Mouse (Mus musculus): Measurements from ENCODE around the gene Orc5. TPM values are rescaled to one million over a fixed set of nuclear protein-coding genes. Genes with fewer than 3 reads are reported as not detected.

The Orc5 gene
- 45.5 and 48.0 TPM in 2 replicates for polyA plus RNA-seq (2014; fragmentation: Nextera tagmentation; extraction: Ambion mirVana)

DNA sequence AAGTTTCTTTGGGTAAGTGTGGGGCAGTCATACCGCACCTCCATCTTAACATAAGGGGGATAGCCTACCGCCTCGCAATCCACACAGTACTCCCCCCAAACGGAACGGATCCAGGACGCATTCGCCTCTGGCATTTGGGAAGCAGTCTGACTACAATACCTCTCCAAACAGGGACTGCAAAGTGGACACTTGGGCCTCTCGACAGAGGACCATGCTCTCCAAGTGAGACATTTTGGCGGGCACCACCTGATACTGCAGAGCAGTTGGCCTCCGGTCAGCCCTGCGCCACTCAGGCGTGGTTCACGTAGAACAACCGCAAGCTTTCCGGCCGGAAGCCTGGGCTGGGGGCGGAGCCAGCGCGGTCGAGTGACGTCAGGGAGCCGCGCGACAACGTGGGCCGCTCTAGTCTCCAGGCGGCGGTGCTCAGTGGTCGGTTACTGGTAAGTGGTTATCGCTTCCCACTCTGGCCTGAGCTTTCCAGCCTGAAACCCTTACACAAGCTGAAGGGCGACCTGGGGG is at the start of gene Orc5:
Gene Orc5, minus strand, starts transcription at position 397 of the 519 bp plus-strand sequence.
- H3K9ac ChIP-seq (ENCODE audit: low read length) = peak within 1 kb of the TSS; percentile 75
- under 1% methylated on average over 31 of the region's 31 CpGs for WGBS
- no peaks in the 10 kb centered on the region; the same call in 1 of the 2 replicates for H3K36me3 ChIP-seq (ENCODE audit: control insufficient read depth, insufficient read depth, low read length)
- no peaks in the 10 kb centered on the region for H3K4me1 ChIP-seq (replicated peaks; ENCODE audit: control insufficient read depth, insufficient read depth, low read length)
- DNase-seq (ENCODE audit: low spot score) (peak; percentile 96), ATAC-seq (replicated peaks; ENCODE audit: low FRiP score) (peak; percentile 100)
- no peaks in the 10 kb centered on the region for H3K9me3 ChIP-seq (ENCODE audit: control insufficient read depth, low read length)
- H3K27me3 ChIP-seq (ENCODE audit: control insufficient read depth, insufficient read depth, low read length) = no peaks in the 10 kb centered on the region
- peak within 1 kb of the TSS; percentile 52 for H3K4me3 ChIP-seq (ENCODE audit: low read depth, low read length)
- H3K27ac ChIP-seq (ENCODE audit: low read depth, low read length) = peak within 1 kb of the TSS; percentile 26; the same call in 1 of the 2 replicates
- H3K4me2 ChIP-seq (ENCODE audit: low read depth, low read length, severe bottlenecking) = peak within 1 kb of the TSS; percentile 69

DNA sequence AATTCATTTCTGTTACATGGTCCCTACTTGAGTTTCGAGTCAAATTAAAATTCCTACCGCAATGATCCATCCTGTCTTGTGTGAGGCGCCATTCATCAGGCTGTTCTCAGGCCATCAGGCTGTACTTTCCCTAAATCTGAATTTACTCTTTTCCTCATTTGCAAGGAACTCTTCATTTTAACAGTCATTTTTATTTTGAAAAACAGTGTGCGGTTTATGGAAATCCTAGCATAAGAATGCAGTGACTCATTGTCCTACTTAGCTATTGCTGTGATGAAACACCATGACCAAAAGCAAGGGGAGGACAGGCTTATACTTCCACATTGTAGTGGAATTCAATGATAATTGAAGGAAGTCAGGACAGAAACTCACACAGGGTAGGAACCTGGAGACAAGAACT is 46.8 kb upstream of the Orc5 start:
- ATAC-seq (replicated peaks; ENCODE audit: low FRiP score) (no peak), DNase-seq (ENCODE audit: low spot score) (no peak)
- Histone ChIP-seq H3K4me2 (ENCODE audit: low read depth, low read length, severe bottlenecking) (no peak overlapping the region), H3K36me3 (ENCODE audit: control insufficient read depth, insufficient read depth, low read length) (no peaks in the 10 kb centered on the region), H3K9me3 (ENCODE audit: control insufficient read depth, low read length) (no peaks in the 10 kb centered on the region), H3K27me3 (ENCODE audit: control insufficient read depth, insufficient read depth, low read length) (no peaks in the 10 kb centered on the region), H3K9ac (ENCODE audit: low read length) (no peak overlapping the region), H3K4me3 (ENCODE audit: low read depth, low read length) (no peak overlapping the region), H3K27ac (ENCODE audit: low read depth, low read length) (no peak overlapping the region), H3K4me1 (replicated peaks; ENCODE audit: control insufficient read depth, insufficient read depth, low read length) (no peaks in the 10 kb centered on the region)
- WGBS = 97% methylated on average over 4 of the region's 4 CpGs

DNA sequence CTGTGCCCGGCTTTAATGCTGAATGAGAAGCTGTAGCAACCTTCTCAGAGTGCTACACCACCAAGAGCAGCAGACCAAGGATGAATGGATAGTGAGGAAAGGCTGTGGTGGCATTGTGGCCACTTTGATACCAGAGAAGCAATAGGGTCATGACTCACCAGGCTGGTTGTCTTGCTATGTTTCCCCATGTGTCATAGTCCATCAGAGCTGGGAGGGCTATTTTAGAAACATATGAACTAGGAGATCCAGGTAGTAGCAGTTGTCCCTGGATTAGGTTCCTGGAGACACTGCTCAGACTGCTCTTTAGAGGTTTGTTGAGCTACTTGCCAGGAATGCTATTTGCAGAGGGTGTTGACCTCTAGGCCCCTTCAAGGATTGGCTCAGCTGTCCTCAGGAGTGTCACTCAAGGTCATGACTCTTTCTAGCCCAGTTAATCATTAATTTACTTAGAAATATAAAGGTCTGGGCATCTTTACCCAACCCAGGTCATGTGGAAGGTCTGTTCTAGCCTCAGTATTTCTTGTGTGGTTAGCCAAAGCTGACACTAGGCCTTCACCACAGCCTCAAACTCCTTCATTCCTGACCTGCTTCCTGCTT is 39.2 kb upstream of the Orc5 start:
- ATAC-seq (replicated peaks; ENCODE audit: low FRiP score) (no peak), DNase-seq (ENCODE audit: low spot score) (no peak)
- Histone ChIP-seq H3K4me1 (replicated peaks; ENCODE audit: control insufficient read depth, insufficient read depth, low read length) (no peaks in the 10 kb centered on the region), H3K9me3 (ENCODE audit: control insufficient read depth, low read length) (no peaks in the 10 kb centered on the region), H3K4me2 (ENCODE audit: low read depth, low read length, severe bottlenecking) (no peak overlapping the region), H3K36me3 (ENCODE audit: control insufficient read depth, insufficient read depth, low read length) (no peaks in the 10 kb centered on the region), H3K27me3 (ENCODE audit: control insufficient read depth, insufficient read depth, low read length) (no peaks in the 10 kb centered on the region), H3K4me3 (ENCODE audit: low read depth, low read length) (no peak overlapping the region), H3K27ac (ENCODE audit: low read depth, low read length) (no peak overlapping the region), H3K9ac (ENCODE audit: low read length) (no peak overlapping the region)
- 77% methylated on average over 1 of the region's 1 CpGs for WGBS

DNA sequence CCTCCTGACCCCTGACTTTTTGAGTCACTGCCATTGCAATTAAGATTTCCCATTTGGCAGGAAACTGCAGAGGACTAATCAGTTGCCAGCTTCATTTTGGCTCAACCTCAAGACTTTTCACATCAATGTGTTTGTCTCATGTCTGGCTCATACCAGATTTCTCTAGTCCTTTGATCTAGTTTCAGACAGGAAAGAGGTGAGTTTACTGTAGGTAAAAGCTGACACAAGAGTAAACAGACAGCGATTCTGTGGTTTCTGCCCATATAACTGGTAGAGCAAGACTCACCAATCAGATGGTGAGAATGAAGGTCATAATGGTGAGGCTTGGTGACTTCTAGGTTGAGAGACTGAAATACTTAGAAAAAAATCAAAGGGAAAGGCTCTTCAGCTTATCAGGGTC is 37.3 kb upstream of the Orc5 start:
- ATAC-seq (replicated peaks; ENCODE audit: low FRiP score) = no peak
- Histone ChIP-seq H3K27me3 (ENCODE audit: control insufficient read depth, insufficient read depth, low read length) (no peaks in the 10 kb centered on the region), H3K4me1 (replicated peaks; ENCODE audit: control insufficient read depth, insufficient read depth, low read length) (no peaks in the 10 kb centered on the region), H3K9ac (ENCODE audit: low read length) (no peak overlapping the region), H3K27ac (ENCODE audit: low read depth, low read length) (no peak overlapping the region), H3K9me3 (ENCODE audit: control insufficient read depth, low read length) (no peaks in the 10 kb centered on the region), H3K4me3 (ENCODE audit: low read depth, low read length) (no peak overlapping the region), H3K4me2 (ENCODE audit: low read depth, low read length, severe bottlenecking) (no peak overlapping the region), H3K36me3 (ENCODE audit: control insufficient read depth, insufficient read depth, low read length) (no peaks in the 10 kb centered on the region)
- no peak for DNase-seq (ENCODE audit: low spot score)
- WGBS = 78% methylated on average over 1 of the region's 1 CpGs

DNA sequence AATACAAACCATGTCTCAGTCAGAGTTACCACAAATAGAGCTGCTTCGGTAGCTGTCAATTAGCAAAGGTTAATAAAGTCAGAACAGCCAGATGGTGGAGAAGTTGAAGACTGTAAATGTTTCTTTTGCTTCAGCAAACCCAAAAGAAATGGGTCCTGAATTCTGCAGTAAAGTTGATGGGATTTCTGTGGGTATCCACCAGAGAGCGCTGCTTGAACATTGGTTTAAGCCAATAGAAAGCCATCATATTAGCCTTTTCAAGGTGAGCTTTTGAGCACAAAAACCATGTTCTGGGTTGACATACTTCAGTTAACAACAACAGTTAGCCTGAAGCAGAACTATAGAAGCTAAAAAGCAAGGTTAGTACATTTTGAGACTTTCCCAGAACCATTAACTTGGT is 34.3 kb upstream of the Orc5 start:
- H3K27ac ChIP-seq (ENCODE audit: low read depth, low read length) = no peak overlapping the region
- H3K4me2 ChIP-seq (ENCODE audit: low read depth, low read length, severe bottlenecking) = no peak overlapping the region
- no peaks in the 10 kb centered on the region for H3K36me3 ChIP-seq (ENCODE audit: control insufficient read depth, insufficient read depth, low read length)
- DNase-seq (ENCODE audit: low spot score) (no peak), ATAC-seq (replicated peaks; ENCODE audit: low FRiP score) (no peak)
- 54% methylated on average over 2 of the region's 2 CpGs for WGBS
- no peak overlapping the region for H3K9ac ChIP-seq (ENCODE audit: low read length)
- H3K9me3 ChIP-seq (ENCODE audit: control insufficient read depth, low read length) = no peaks in the 10 kb centered on the region
- no peaks in the 10 kb centered on the region for H3K4me1 ChIP-seq (replicated peaks; ENCODE audit: control insufficient read depth, insufficient read depth, low read length)
- H3K4me3 ChIP-seq (ENCODE audit: low read depth, low read length) = no peak overlapping the region
- no peaks in the 10 kb centered on the region for H3K27me3 ChIP-seq (ENCODE audit: control insufficient read depth, insufficient read depth, low read length)

DNA sequence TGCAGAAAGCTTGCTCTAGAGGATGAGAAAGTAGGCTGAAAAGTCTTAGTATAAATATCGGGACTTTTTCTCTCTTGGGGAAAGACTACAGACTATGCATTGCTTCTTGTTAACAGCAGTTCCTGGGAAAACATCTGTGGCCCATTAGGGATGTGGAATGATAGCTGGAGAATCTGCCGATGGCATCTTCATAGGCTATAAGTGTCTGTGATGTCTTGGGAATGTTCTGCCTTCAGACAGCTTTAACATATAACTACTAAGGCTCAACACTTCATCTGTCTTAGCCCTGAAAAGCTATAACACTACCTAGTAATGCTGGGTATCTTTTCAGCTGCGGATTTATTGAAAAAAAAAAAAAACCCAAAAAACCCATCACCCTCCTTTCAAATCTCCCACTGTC is 27.8 kb upstream of the Orc5 start:
- Histone ChIP-seq H3K4me3 (ENCODE audit: low read depth, low read length) (no peak overlapping the region), H3K9ac (ENCODE audit: low read length) (no peak overlapping the region), H3K27me3 (ENCODE audit: control insufficient read depth, insufficient read depth, low read length) (no peaks in the 10 kb centered on the region), H3K9me3 (ENCODE audit: control insufficient read depth, low read length) (no peaks in the 10 kb centered on the region), H3K36me3 (ENCODE audit: control insufficient read depth, insufficient read depth, low read length) (no peaks in the 10 kb centered on the region), H3K4me2 (ENCODE audit: low read depth, low read length, severe bottlenecking) (no peak overlapping the region), H3K27ac (ENCODE audit: low read depth, low read length) (no peak overlapping the region), H3K4me1 (replicated peaks; ENCODE audit: control insufficient read depth, insufficient read depth, low read length) (no peaks in the 10 kb centered on the region)
- 87% methylated on average over 3 of the region's 3 CpGs for WGBS
- no peak for ATAC-seq (replicated peaks; ENCODE audit: low FRiP score)
- no peak for DNase-seq (ENCODE audit: low spot score)

DNA sequence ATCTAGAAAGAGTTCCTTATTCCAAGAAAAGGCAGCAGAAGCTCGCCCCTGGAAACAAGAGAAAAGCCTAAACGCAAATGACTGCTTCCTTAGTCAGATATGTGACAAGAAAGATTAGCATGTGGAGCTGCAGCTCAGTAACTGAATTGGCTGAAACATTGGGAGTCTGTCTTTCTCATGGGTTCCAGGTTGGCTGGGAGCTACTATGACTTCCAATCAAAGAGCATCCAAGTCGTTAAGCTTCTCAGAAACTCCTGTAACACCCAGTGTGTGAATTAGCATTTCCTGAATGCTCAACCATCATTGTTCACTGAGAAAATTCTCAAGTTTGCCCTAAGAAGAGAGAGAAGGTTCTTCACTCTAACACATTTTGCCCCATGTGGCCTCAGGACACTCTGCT is 24.5 kb upstream of the Orc5 start:
- no peak for DNase-seq (ENCODE audit: low spot score)
- Histone ChIP-seq H3K4me2 (ENCODE audit: low read depth, low read length, severe bottlenecking) (no peak overlapping the region), H3K4me1 (replicated peaks; ENCODE audit: control insufficient read depth, insufficient read depth, low read length) (no peaks in the 10 kb centered on the region), H3K4me3 (ENCODE audit: low read depth, low read length) (no peak overlapping the region), H3K27me3 (ENCODE audit: control insufficient read depth, insufficient read depth, low read length) (no peaks in the 10 kb centered on the region), H3K9ac (ENCODE audit: low read length) (no peak overlapping the region), H3K27ac (ENCODE audit: low read depth, low read length) (no peak overlapping the region), H3K9me3 (ENCODE audit: control insufficient read depth, low read length) (no peaks in the 10 kb centered on the region), H3K36me3 (ENCODE audit: control insufficient read depth, insufficient read depth, low read length) (no peaks in the 10 kb centered on the region)
- ATAC-seq (replicated peaks; ENCODE audit: low FRiP score) = no peak
- 52% methylated on average over 3 of the region's 3 CpGs for WGBS

DNA sequence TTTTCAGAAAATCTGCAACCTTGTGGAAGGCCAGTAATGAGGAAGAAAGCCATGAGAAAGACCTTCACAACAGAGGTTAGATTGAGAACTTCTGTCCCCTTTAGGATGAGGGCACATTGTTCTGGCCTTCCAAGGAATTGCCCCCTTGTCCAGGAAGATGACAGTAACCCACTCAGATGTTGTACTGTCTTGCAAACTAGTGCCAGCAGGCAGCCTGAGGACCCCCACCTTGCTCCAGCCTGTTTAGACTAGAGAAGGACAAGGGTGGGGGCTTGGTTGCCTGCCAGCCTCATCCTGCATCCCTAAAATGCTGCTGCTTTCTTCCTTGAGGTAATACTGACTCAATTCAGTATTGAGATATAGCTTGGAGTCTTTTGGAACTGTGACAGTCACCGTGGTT is 23.9 kb upstream of the Orc5 start:
- no peaks in the 10 kb centered on the region for H3K9me3 ChIP-seq (ENCODE audit: control insufficient read depth, low read length)
- H3K27me3 ChIP-seq (ENCODE audit: control insufficient read depth, insufficient read depth, low read length) = no peaks in the 10 kb centered on the region
- DNase-seq (ENCODE audit: low spot score) = no peak
- H3K4me3 ChIP-seq (ENCODE audit: low read depth, low read length) = no peak overlapping the region
- H3K4me2 ChIP-seq (ENCODE audit: low read depth, low read length, severe bottlenecking) = no peak overlapping the region
- ATAC-seq (replicated peaks; ENCODE audit: low FRiP score) = no peak
- WGBS = 76% methylated on average over 1 of the region's 1 CpGs
- no peak overlapping the region for H3K9ac ChIP-seq (ENCODE audit: low read length)
- H3K36me3 ChIP-seq (ENCODE audit: control insufficient read depth, insufficient read depth, low read length) = no peaks in the 10 kb centered on the region
- no peak overlapping the region for H3K27ac ChIP-seq (ENCODE audit: low read depth, low read length)
- H3K4me1 ChIP-seq (replicated peaks; ENCODE audit: control insufficient read depth, insufficient read depth, low read length) = no peaks in the 10 kb centered on the region

DNA sequence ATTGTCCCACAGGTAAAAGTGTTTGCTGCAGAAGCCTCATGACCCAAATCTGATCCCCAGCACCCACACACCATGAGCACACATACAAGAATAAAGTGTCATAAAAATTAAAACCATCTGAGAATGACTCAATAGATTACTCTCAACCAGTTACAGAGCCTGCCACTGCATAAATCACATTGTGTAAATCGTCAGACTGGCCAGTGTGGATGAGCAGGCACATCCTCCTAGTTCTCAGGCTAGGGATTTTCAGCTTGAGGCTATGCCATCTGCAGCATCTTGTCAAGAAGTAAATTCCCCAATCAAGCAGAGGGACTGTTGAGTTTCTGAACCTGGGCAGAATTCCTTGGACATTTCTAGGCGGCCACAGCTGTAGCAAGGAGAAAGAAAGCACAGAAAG is 23.5 kb upstream of the Orc5 start:
- Histone ChIP-seq H3K4me3 (ENCODE audit: low read depth, low read length) (no peak overlapping the region), H3K27me3 (ENCODE audit: control insufficient read depth, insufficient read depth, low read length) (no peaks in the 10 kb centered on the region), H3K36me3 (ENCODE audit: control insufficient read depth, insufficient read depth, low read length) (no peaks in the 10 kb centered on the region), H3K4me2 (ENCODE audit: low read depth, low read length, severe bottlenecking) (no peak overlapping the region), H3K9me3 (ENCODE audit: control insufficient read depth, low read length) (no peaks in the 10 kb centered on the region), H3K9ac (ENCODE audit: low read length) (no peak overlapping the region), H3K27ac (ENCODE audit: low read depth, low read length) (no peak overlapping the region), H3K4me1 (replicated peaks; ENCODE audit: control insufficient read depth, insufficient read depth, low read length) (no peaks in the 10 kb centered on the region)
- no peak for ATAC-seq (replicated peaks; ENCODE audit: low FRiP score)
- 63% methylated on average over 2 of the region's 2 CpGs for WGBS
- no peak for DNase-seq (ENCODE audit: low spot score)

Data from forebrain, embryonic 11.5 days (tissue).